Mouse (Mus musculus) layer of hippocampus, postnatal 14 days (tissue): ENCODE results near the gene D930048N14Rik. TPM values are rescaled to one million over a fixed set of nuclear protein-coding genes. Genes with fewer than 3 reads are reported as not detected.
"Not testable (repeated sequence)": the region's sequence is repeated elsewhere in the genome, so short reads cannot be mapped to it uniquely, and the experiment has no call there.

Experiments
- DNase-seq, 2 experiments: peaks; one replicate each; pipeline ENCODE4 v3.0.0; 2021 to 2022; ENCODE audit warnings: low spot score in 2 of 2, mixed read lengths in 1 of 2
- total RNA-seq, 2 experiments: library from RNA; stranded (reverse); gene quantifications; 2 replicates each; pipeline ENCODE4 v1.2.3; 2021

The D930048N14Rik gene
- total RNA-seq, 2 experiments from 2014 or later, result 0.88 to 1.3 TPM

- not testable (repeated sequence) for DNase-seq
These were observed 39.8 kb downstream of the D930048N14Rik start for GRCm38 (mm10) chr11:51690597-51690996.

GRCm38 (mm10) chr11:51694984-51695383, 44.2 kb downstream of the D930048N14Rik start:
- DNase-seq, result no peak

- no peak for DNase-seq
These were observed 52.1 kb downstream of the D930048N14Rik start for GRCm38 (mm10) chr11:51702831-51703230.

- no peak for DNase-seq
These were observed 52.7 kb downstream of the D930048N14Rik start for GRCm38 (mm10) chr11:51703379-51703998.

GRCm38 (mm10) chr11:51706451-51706850, 55.7 kb downstream of the D930048N14Rik start:
- no peak for DNase-seq

GRCm38 (mm10) chr11:51707080-51707479, 56.3 kb downstream of the D930048N14Rik start:
- no peak for DNase-seq

Other genes with a start within 250 kb of the D930048N14Rik start
- gene Phykpl, start 66.2 kb upstream of the D930048N14Rik start, total RNA-seq, result 10 to 100 TPM in 1 of 2 experiments, 1 to 10 TPM in 1; 9.1 to 11.7 TPM
- 100 to 1,000 TPM; 166 to 174 TPM for gene Hnrnpab, start 44.1 kb upstream of the D930048N14Rik start, total RNA-seq
- 10 to 100 TPM; 50.1 to 53.0 TPM for gene Nhp2, start 31.2 kb upstream of the D930048N14Rik start, total RNA-seq
- gene Rmnd5b, start 15.1 kb upstream of the D930048N14Rik start, total RNA-seq, result 10 to 100 TPM; 60.5 to 65.1 TPM
- gene N4bp3, start 112 bp upstream of the D930048N14Rik start, total RNA-seq, result 10 to 100 TPM; 11.4 to 12.1 TPM
- gene 0610009B22Rik, start 37.9 kb downstream of the D930048N14Rik start, total RNA-seq, result 10 to 100 TPM; 32.6 to 37.7 TPM
- 10 to 100 TPM; 23.1 to 23.7 TPM for gene Sec24a, start 112.7 kb downstream of the D930048N14Rik start, total RNA-seq
- 10 to 100 TPM; 71.8 to 74.5 TPM for gene Sar1b, start 112.7 kb downstream of the D930048N14Rik start, total RNA-seq
- 10 to 100 TPM; 14.5 to 15.0 TPM for gene Jade2, start 206.7 kb downstream of the D930048N14Rik start, total RNA-seq